Mouse (Mus musculus) testis, adult 2 months (tissue): ENCODE measurements around the gene Gm42906. TPM values are rescaled to one million over a fixed set of nuclear protein-coding genes. Genes with fewer than 3 reads are reported as not detected.

Source experiments
- H3K27ac ChIP-seq: fragments of 200-500 bp; 2 replicates; pipeline ENCODE4 v1.5.1; 2012; ENCODE audit warnings: low read depth, low read length; ENCODE audit not compliant: control insufficient read depth, insufficient read depth
- H3K27me3 ChIP-seq: fragments of 200-500 bp; 2 replicates; pipeline ENCODE4 v1.6.1; 2012; ENCODE audit warnings: mild to moderate bottlenecking, low read length, moderate library complexity; ENCODE audit not compliant: control insufficient read depth, insufficient read depth
- H3K36me3 ChIP-seq: fragments of 200-500 bp; 2 replicates; pipeline ENCODE4 v1.6.1; 2012; ENCODE audit warnings: mild to moderate bottlenecking, low read length; ENCODE audit not compliant: control insufficient read depth, insufficient read depth
- H3K4me1 ChIP-seq: fragments of 200-500 bp; 2 replicates; pipeline ENCODE4 v1.6.1; 2012; ENCODE audit warnings: low read length; ENCODE audit not compliant: control insufficient read depth, insufficient read depth
- H3K4me3 ChIP-seq: fragments of 200-500 bp; 2 replicates; pipeline ENCODE4 v1.5.1; 2012; ENCODE audit warnings: low read depth, mild to moderate bottlenecking, low read length, moderate library complexity, mixed read lengths; ENCODE audit not compliant: control insufficient read depth
- CTCF ChIP-seq: fragments of 200-500 bp; IDR thresholded peaks from 2 replicates; pipeline ENCODE4 v1.5.1; 2012; ENCODE audit warnings: low read depth, mild to moderate bottlenecking, inconsistent platforms, low read length, moderate library complexity; ENCODE audit not compliant: control insufficient read depth, insufficient read depth, insufficient replicate concordance
- POLR2A ChIP-seq: fragments of 200-500 bp; IDR thresholded peaks from 2 replicates; pipeline ENCODE4 v1.6.1; 2012; ENCODE audit warnings: low read depth, mild to moderate bottlenecking, inconsistent platforms, low read length, moderate library complexity; ENCODE audit not compliant: control insufficient read depth
- polyA plus RNA-seq: library from polyadenylated mRNA; depleted of rRNA; stranded (reverse); fragments of >200 nt; gene quantifications from 2 replicates; pipeline ENCODE4 v1.2.3, GENCODE M21; 2012

Gene Gm42906
- polyA plus RNA-seq, 1 experiment: not detected

DNA sequence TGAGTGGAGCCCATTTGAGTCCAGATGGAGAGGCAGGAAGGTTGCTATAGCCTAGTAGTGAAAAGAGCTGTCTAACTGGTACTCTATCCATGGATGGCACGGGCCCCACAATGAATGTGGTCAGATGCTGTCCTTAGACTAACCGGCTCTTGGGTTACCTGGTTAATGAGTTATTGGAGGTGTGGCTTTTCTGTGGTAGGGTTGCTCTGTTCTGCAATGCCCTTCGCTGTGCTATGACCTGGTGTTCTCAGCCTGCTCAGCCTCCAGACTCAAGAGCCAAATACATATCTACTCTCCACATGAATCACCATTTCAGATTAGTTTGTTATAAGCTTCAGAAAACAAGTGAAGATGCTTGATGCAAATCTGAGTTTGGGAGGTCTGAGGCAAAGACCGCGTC is 385.1 kb downstream of the Gm42906 start:
- no peak for TF ChIP-seq POLR2A
- no peak for TF ChIP-seq CTCF
- no peak overlapping the region for H3K27ac ChIP-seq
- no peaks in the 10 kb centered on the region for H3K27me3 ChIP-seq
- H3K4me1 ChIP-seq: no peaks in the 10 kb centered on the region
- no peak overlapping the region for H3K4me3 ChIP-seq
- no peaks in the 10 kb centered on the region for H3K36me3 ChIP-seq

DNA sequence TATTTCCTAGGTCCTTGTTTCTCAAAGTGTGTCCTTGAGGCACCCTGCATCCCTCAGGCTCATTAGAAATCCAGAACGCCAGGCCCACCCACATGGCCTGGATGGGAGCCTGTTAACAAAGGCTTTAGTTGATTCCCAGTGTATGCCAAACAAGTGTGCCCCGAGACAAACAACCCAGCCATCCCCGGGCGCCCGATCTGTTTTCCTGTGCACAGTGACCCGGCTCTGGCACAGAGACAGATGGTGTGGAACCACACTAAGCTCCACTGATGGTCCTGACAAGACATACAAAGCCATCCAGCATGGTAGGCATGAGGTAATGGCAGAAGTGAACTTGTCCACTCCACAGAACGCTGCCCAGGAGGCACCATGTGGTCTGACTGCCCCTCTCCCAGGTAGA is 390.1 kb downstream of the Gm42906 start:
- Histone ChIP-seq H3K27ac (no peak overlapping the region), H3K4me3 (no peak overlapping the region), H3K4me1 (0 out of 2 replicates have a peak, but pooled peaks cover under 1% of the 10 kb centered on the region), H3K27me3 (no peaks in the 10 kb centered on the region), H3K36me3 (no peaks in the 10 kb centered on the region)
- TF ChIP-seq POLR2A: no peak
- TF ChIP-seq CTCF: no peak

DNA sequence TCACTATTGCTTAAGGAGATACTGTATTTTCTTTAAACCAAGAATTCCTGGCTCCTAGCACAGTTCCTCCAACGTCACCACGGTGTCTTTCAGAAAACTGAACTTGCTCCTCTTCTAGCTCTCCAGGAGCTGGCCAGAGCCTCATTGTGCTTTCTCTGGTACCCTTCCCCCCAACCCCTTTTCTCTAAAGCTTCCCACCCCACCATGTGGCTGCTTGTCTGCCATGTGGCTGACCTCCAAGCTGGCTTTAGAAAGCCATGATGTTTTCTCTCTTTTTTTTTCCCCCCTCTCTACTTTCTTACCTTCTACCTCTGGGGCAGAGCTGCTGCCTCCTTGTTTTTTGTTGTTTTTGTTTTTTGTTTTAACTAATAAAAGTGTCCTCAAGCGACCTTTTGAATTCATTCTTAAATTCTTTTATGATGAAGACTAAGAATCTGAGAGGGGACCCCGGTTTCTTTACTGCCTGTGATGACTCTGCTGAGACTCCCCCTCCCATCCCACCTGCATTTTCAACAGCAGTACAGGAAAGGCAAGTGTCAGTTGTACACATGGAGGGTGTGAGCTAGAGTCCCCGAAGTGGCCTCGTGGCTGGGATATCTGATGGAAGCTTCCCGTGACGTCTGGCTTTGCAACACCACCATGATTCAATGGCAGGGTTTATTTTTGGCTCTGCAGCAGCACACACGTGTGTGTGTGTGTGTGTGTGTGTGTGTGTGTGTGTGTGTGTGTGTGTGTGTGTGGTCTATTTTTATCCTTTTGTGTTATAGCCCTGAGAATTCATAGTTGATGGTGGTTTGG is 393.0 kb downstream of the Gm42906 start:
- TF ChIP-seq CTCF (no peak), POLR2A (no peak)
- Histone ChIP-seq H3K27me3 (no peaks in the 10 kb centered on the region), H3K4me1 (peaks cover 7% of the 10 kb centered on the region), H3K36me3 (no peaks in the 10 kb centered on the region), H3K27ac (no peak overlapping the region), H3K4me3 (no peak overlapping the region)

DNA sequence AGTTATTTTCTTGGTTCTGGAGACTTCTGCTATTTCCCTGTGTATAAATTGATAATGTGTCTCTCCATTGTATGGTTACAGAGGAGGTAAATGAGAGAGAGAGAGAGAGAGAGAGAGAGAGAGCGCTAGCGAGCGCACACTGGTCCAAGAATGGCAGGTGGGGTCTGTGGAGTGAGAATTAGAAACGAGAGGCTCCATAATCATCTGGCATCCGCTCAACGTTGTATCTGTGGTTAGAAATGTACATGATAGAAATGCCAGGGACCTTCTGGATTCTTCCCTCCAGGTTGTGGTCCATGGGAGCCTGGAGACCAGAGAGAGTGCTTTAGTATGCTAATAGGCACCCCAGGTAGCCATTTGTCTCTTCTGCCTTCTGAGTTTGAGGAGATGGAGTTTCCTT is 399.1 kb downstream of the Gm42906 start:
- no peak for TF ChIP-seq POLR2A
- TF ChIP-seq CTCF: no peak
- Histone ChIP-seq H3K4me3 (no peak overlapping the region), H3K4me1 (peaks cover 7% of the 10 kb centered on the region), H3K27ac (no peak overlapping the region), H3K36me3 (no peaks in the 10 kb centered on the region), H3K27me3 (no peaks in the 10 kb centered on the region)

DNA sequence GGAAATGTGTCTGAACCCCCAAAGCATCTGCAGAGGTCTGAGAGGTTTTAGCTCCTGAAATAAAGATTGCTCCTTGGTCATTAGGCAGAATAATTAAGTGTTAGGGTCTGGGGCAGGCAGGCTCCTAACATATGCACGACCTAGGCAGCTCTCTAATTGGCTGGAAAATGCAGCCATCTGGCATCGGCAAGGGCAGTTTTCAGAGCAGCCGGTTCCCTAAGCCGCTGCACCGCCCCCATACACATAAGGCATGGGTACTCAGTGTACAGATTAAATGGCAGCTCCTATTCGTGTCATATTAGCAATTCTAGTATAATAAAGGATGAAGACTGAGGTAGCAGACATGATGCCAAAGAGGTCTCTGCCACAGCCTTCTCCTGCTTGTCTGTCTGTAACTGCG is 400.8 kb downstream of the Gm42906 start:
- no peak for TF ChIP-seq POLR2A
- TF ChIP-seq CTCF: no peak
- no peaks in the 10 kb centered on the region for H3K27me3 ChIP-seq
- peaks cover 6% of the 10 kb centered on the region for H3K4me1 ChIP-seq
- no peaks in the 10 kb centered on the region for H3K36me3 ChIP-seq
- no peak overlapping the region for H3K4me3 ChIP-seq
- H3K27ac ChIP-seq: no peak overlapping the region

DNA sequence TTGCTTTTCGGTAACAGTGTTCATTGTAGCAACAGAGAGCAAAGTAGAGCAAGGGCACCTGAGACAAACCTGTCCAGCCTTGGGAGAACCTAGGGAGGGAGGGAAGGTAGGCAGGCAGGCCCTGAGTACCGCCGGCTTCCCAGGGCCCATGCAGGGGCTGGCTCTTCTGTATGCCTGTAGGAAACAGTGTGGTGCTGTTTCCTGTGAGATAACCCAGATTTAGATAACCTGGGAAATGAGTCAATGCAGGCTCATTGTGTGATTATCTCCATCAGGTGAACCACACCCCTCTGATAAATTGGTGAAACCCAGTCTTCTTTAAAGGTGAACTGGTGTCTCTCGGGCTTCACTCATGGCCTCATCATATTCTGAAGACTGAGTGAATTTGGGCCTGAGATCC is 401.9 kb downstream of the Gm42906 start:
- no peaks in the 10 kb centered on the region for H3K36me3 ChIP-seq
- no peaks in the 10 kb centered on the region; the same call in 1 of the 2 replicates for H3K4me1 ChIP-seq
- H3K4me3 ChIP-seq: no peak overlapping the region
- H3K27ac ChIP-seq: no peak overlapping the region
- TF ChIP-seq POLR2A: no peak
- TF ChIP-seq CTCF: no peak
- no peaks in the 10 kb centered on the region for H3K27me3 ChIP-seq

DNA sequence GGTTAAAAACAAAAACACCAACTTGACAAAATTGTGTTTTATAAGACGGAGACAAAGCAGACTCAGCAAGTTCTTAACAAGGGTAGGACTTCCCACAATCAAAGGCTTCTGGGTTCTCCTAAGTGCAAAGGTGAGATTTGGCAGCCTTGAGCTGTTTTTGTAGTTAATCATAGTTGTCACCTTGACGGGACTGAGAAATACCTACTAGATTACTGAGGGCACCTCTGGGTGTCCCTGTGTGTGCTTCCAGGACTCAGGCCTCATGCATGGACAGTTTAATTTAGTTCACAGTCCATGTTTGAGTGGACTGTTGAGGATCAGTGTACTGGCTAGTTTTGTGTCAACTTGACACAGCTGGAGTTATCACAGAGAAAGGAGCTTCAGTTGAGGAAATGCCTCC is 403.5 kb downstream of the Gm42906 start:
- H3K4me1 ChIP-seq: peaks cover 2% of the 10 kb centered on the region; the same call in 1 of the 2 replicates
- H3K4me3 ChIP-seq: no peak overlapping the region
- TF ChIP-seq POLR2A (no peak), CTCF (no peak)
- H3K27ac ChIP-seq: no peak overlapping the region
- no peaks in the 10 kb centered on the region for H3K36me3 ChIP-seq
- no peaks in the 10 kb centered on the region for H3K27me3 ChIP-seq

DNA sequence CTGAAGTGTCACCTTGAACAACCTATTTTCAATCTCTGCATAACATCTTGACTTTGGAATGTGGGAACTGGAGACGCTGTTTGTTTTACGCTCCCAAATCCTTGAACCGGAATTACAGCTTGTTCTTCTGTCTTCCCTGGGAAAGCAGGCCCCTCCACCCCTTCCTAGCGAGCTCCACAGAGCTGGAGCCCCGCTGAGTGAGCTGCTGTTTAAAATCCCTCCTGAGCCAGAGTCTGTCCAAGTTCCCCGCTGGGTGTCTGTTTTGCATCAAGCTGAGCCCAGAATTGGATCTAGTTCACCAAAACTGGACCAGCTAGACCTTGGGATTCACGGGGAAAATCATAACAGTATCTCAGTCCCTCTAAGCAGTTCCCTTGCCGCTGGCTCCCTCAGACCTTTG is 404.5 kb downstream of the Gm42906 start:
- peak overlapping the region; percentile 66 for H3K27ac ChIP-seq
- no peaks in the 10 kb centered on the region for H3K36me3 ChIP-seq
- TF ChIP-seq CTCF: no peak
- no peak for TF ChIP-seq POLR2A
- H3K4me1 ChIP-seq: peaks cover 2% of the 10 kb centered on the region; the same call in 1 of the 2 replicates
- no peak overlapping the region for H3K4me3 ChIP-seq
- no peaks in the 10 kb centered on the region for H3K27me3 ChIP-seq
